Mouse (Mus musculus) liver, adult 2 months (tissue): ENCODE data around the gene Rftn2.

Experiments used
- CTCF ChIP-seq: fragments of 200-500 bp; IDR thresholded peaks from 2 replicates; pipeline ENCODE4 v1.5.1; 2011; ENCODE audit warnings: low read depth, low read length, control low read depth
- POLR2A ChIP-seq: fragments of 200-500 bp; IDR thresholded peaks from 2 replicates; pipeline ENCODE4 v1.6.1; 2011; ENCODE audit warnings: low read length, control low read depth; ENCODE audit not compliant: insufficient read depth; ENCODE audit errors: extremely low read depth

DNA sequence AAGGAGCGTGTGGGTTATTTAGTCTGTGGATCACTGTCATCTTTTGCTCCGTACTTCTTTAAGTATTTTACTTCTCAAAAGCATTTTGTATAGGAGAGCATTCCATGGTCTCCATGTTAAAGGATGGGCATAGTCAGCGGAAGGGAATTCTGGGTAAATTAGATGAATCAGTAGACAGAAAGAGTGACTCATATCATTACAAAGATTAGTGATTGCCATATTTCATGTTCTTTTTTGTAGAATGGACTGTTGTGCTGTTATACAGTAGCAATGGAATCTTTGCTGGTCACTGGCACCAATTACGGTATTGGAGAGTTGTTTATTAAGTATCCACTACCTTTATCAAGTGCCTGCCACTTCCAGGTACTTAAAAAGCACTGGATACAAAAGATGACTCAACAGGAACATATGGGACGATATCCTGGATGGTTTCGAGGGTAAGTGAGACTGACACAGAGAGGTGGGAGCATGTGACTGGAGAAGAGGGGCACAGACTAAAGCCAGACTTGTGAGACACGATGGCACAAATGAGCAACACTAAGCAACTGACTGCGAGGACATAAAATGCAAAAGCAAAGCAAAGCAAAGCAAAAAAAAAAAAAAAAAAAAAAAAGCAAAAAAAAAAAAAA, 1.8 kb upstream of the Rftn2 start:
- TF ChIP-seq CTCF (no peak), POLR2A (no peak)
